Mouse (Mus musculus) intestine, embryonic 14.5 days (tissue): ENCODE results near the gene Sept4. TPM values are rescaled to one million over a fixed set of nuclear protein-coding genes. Genes with fewer than 3 reads are reported as not detected.

Experiments used
- ATAC-seq: fragments of 200-750 bp; cut with Nextera tagmentation; replicated peaks from 2 replicates; pipeline ENCODE4 v1.8.0; 2017; ENCODE audit warnings: low read depth, moderate number of reproducible peaks, moderate TSS enrichment, moderate library complexity; ENCODE audit not compliant: low FRiP score, low TSS enrichment
- DNase-seq: peaks from one replicate; pipeline ENCODE4 v3.0.0-alpha.2; 2018; ENCODE audit warnings: low spot score
- H3K27ac ChIP-seq: fragments of 300-500 bp; sonication (generic); 2 replicates; pipeline ENCODE4 v1.5.1; 2014; ENCODE audit warnings: low read depth, mild to moderate bottlenecking, control low read depth
- H3K27me3 ChIP-seq: fragments of 300-500 bp; sonication (generic); replicated peaks from 2 replicates; pipeline ENCODE4 v1.6.1; 2014; ENCODE audit warnings: low read length, control low read depth; ENCODE audit not compliant: control insufficient read depth, insufficient read depth
- H3K36me3 ChIP-seq: fragments of 300-500 bp; sonication (generic); 2 replicates; pipeline ENCODE4 v1.6.1; 2014; ENCODE audit warnings: low read length, control low read depth; ENCODE audit not compliant: control insufficient read depth, insufficient read depth
- H3K4me1 ChIP-seq: fragments of 300-500 bp; sonication (generic); replicated peaks from 2 replicates; pipeline ENCODE4 v1.6.1; 2014; ENCODE audit warnings: low read length, control low read depth, mixed read lengths; ENCODE audit not compliant: control insufficient read depth, insufficient read depth
- H3K4me2 ChIP-seq: fragments of 300-500 bp; sonication (generic); 2 replicates; pipeline ENCODE4 v1.6.1; 2014; ENCODE audit warnings: low read length
- H3K4me3 ChIP-seq: fragments of 300-500 bp; sonication (generic); 2 replicates; pipeline ENCODE4 v1.5.1; 2014; ENCODE audit warnings: low read depth, low read length, control low read depth, mixed read lengths
- H3K9ac ChIP-seq: fragments of 300-500 bp; sonication (generic); 2 replicates; pipeline ENCODE4 v1.6.1; 2014; ENCODE audit warnings: mild to moderate bottlenecking, low read length
- H3K9me3 ChIP-seq: fragments of 300-500 bp; sonication (generic); 2 replicates; pipeline ENCODE4 v1.6.1; 2016; ENCODE audit warnings: low read length, control low read depth; ENCODE audit not compliant: control insufficient read depth
- WGBS: fragments of 180-500 bp; shearing (Covaris S2); extraction: QIAGEN DNeasy Blood & Tissue Kit; methylation state at CpG from one replicate; pipeline ENCODE4 v1.1.7; 2014; 5-methylcytosine and 5-hydroxymethylcytosine counted together
- polyA plus RNA-seq: library from polyadenylated mRNA; unstranded; fragments of >200 nt; fragmentation: Nextera tagmentation; extraction: Ambion mirVana; gene quantifications from 2 replicates; pipeline ENCODE4 v1.2.1, GENCODE M21; 2014

The Sept4 gene
- polyA plus RNA-seq, 1 experiment from 2014 or later, result 19.5 TPM

DNA sequence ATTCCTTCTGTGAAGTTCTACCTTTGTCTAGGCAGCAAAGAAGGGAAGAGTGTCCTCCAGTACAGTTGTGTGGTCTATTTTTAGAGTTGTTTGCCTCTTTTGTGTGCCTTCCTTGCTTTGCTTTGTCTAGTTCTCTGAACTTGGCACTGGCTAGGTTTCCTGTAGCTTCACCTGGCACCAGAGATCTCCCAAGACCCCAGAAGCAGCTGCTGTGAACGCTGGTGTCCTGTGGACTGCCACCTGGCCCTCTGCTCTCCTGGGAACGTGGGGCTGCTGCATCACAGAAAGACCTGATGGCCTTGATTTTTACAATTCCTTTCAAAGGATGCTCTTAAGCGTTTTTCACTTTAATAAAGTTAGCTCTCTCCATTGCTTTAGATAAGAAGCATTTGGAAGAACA lies 25.8 kb upstream of the Sept4 start:
- 64% methylated on average over 3 of the region's 3 CpGs for WGBS

DNA sequence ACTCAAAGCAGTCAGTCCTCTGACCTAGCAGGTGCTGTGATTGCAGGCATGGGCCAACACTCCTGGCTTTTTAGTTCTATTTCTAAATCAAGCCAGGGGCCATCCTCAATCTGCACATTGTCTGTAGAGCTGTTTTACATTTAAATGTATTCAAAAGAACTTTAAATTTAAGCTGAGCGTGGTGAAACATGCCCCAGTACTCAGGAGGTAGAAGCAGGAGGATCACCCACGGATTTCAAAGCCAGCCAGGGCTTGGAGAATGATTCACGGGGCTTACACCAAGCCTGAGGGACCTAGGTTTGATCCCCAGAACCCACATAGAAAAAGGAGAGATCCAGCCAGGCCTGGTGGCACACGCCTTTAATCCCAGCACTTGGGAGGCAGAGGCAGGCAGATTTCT lies 15.4 kb upstream of the Sept4 start:
- DNase-seq (no peak), ATAC-seq (no peak)
- Histone ChIP-seq H3K4me2 (no peak overlapping the region), H3K4me1 (peaks cover 18% of the 10 kb centered on the region), H3K27me3 (no peaks in the 10 kb centered on the region), H3K36me3 (no peaks in the 10 kb centered on the region), H3K9ac (no peak overlapping the region), H3K9me3 (no peaks in the 10 kb centered on the region), H3K4me3 (no peak overlapping the region), H3K27ac (no peak overlapping the region)
- 77% methylated on average over 4 of the region's 4 CpGs for WGBS

More for the DNA sequence above, 25.8 kb upstream of the Sept4 start:
- Histone ChIP-seq H3K4me1 (no peaks in the 10 kb centered on the region; the same call in 1 of the 2 replicates), H3K4me2 (no peak overlapping the region), H3K9ac (no peak overlapping the region), H3K4me3 (no peak overlapping the region), H3K36me3 (no peaks in the 10 kb centered on the region), H3K27ac (no peak overlapping the region), H3K27me3 (no peaks in the 10 kb centered on the region), H3K9me3 (no peaks in the 10 kb centered on the region)
- DNase-seq (no peak), ATAC-seq (no peak)

DNA sequence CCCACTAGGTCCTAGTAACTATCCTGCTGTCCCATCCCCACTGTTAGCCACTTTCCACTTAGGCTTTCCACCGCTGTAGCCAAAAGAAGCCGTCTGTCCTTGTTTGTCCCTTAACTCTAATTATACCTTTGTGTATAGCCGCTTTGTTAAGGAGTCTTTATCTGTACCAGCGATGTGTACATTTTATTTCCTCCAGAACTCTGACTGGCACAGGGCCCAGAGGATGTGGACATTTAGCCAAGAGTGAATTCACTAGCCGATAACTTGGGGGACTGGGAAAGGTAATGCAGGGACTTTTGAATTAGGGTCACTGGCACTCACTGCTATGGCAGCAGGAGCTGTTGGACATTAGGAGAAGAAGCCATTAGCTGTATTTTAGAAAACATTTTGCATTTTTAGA lies 14.3 kb upstream of the Sept4 start:
- DNase-seq (no peak), ATAC-seq (no peak)
- Histone ChIP-seq H3K4me1 (peaks cover 18% of the 10 kb centered on the region), H3K27me3 (no peaks in the 10 kb centered on the region), H3K9me3 (no peaks in the 10 kb centered on the region), H3K4me3 (no peak overlapping the region), H3K27ac (peak overlapping the region; percentile 29; the same call in 1 of the 2 replicates), H3K36me3 (no peaks in the 10 kb centered on the region), H3K9ac (no peak overlapping the region), H3K4me2 (no peak overlapping the region)
- WGBS, result 37% methylated on average over 5 of the region's 5 CpGs

DNA sequence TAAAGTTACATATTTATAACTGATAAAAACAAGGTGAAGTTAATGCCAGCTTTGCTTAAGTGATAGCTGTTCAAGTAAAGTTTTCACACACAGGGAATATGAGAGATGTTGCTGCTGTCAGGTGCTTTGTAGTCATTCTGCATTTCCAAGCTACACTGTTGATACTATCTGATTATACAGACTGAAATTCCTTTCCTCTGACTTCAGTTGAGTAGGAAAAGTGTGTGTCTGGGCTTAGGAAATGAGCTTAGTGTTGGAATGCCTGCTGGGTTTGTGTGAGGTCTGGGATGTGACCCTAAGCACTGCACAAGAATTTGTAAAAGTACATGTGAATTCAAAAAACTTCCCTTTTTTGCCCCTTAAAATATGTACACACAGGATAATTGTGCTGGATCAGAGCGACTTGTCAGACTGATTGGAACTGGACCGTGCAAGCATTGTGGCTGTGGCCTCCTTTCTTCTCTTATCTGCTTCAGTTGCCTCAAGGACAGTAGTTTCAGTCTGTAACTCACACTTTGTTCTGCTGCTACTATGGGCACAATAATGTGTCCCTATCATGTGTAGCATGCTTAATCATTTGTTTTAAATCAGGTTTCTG lies 13.5 kb upstream of the Sept4 start:
- no peak for ATAC-seq
- Histone ChIP-seq H3K27me3 (no peaks in the 10 kb centered on the region), H3K4me3 (no peak overlapping the region), H3K4me2 (no peak overlapping the region), H3K9ac (no peak overlapping the region), H3K27ac (peak overlapping the region; percentile 65; the same call in 1 of the 2 replicates), H3K36me3 (no peaks in the 10 kb centered on the region), H3K9me3 (no peaks in the 10 kb centered on the region), H3K4me1 (peaks cover 18% of the 10 kb centered on the region)
- WGBS, result 11% methylated on average over 2 of the region's 2 CpGs
- no peak for DNase-seq

DNA sequence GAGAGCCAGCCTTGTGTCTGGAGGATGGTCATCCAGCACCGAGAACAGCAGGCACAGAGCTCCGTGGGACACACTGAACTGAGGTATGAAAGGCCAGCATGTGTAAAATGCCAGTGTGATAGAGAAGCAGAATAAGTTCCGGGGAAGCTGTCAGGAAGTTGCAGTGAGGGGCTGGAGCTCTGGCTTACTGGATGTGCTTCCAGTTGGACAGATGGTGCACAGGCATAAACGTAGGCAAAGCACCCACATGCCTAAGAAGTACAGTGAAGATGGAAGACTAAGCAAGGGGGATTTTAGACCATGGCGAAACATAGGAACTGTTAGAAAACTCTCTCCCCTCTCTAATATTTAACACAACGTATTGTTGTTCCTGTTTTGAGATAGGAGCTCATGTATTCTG lies 7.5 kb upstream of the Sept4 start:
- H3K4me1 ChIP-seq, result no peaks in the 10 kb centered on the region
- ATAC-seq (no peak), DNase-seq (no peak)
- no peak overlapping the region for H3K27ac ChIP-seq
- no peaks in the 10 kb centered on the region for H3K36me3 ChIP-seq
- 64% methylated on average over 6 of the region's 6 CpGs for WGBS
- no peak overlapping the region for H3K4me3 ChIP-seq
- no peak overlapping the region for H3K4me2 ChIP-seq
- no peaks in the 10 kb centered on the region for H3K9me3 ChIP-seq
- no peak overlapping the region for H3K9ac ChIP-seq
- no peaks in the 10 kb centered on the region for H3K27me3 ChIP-seq

DNA sequence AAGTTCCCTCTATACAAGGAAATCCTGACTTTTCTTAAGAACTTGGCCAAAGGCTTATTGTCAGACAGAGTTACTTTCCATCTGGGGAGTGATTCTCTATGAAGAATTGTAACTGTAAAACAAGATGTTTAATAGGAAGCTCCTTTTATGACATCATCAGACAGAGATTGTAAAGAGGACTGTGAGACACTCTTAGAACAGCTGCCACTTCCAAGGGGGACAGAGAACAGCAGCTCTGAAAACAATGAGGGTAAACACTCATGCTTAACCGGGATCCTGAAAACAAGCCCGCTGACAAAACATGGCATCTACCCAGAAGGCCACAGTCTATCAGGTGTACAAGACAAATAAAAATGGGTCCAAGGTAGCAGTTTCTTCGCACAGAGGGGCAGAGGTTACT lies 2.2 kb upstream of the Sept4 start, which contains the start of gene Gm11492:
TSS of gene Gm11492 (plus strand) at position 153 of the 400 bp plus-strand sequence.
- no peak within 1 kb of the TSS for H3K27ac ChIP-seq
- no peak within 1 kb of the TSS for H3K4me3 ChIP-seq
- no peak for DNase-seq
- 72% methylated on average over 3 of the region's 3 CpGs for WGBS
- no peaks in the 10 kb centered on the region for H3K36me3 ChIP-seq
- no peaks in the 10 kb centered on the region for H3K4me1 ChIP-seq
- H3K27me3 ChIP-seq, result no peaks in the 10 kb centered on the region
- no peak within 1 kb of the TSS for H3K4me2 ChIP-seq
- H3K9me3 ChIP-seq, result no peaks in the 10 kb centered on the region
- no peak for ATAC-seq
- no peak within 1 kb of the TSS for H3K9ac ChIP-seq

DNA sequence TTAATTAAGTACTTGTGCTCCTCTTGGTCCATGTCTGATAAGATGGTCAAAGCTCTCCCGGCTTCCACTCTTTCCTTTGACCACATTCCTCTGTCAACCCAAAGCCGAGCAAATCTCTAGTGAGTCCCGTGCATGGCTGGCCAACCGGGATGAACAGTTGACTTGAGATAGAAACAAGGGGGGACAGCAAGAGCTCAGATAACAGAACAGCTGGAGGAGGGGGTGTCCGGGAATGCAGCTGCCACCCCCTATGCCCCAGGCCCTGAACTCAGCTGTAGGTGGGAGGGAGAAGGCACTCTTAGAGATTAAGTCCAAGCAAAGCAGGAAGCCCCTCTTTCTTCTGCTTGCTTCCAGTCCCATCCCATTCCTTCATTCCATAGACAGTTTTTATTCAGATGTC lies 2.0 kb downstream of the Sept4 start:
- no peak overlapping the region for H3K9ac ChIP-seq
- ATAC-seq (no peak), DNase-seq (no peak)
- H3K9me3 ChIP-seq, result no peaks in the 10 kb centered on the region
- no peaks in the 10 kb centered on the region for H3K4me1 ChIP-seq
- H3K27ac ChIP-seq, result no peak overlapping the region
- 72% methylated on average over 5 of the region's 5 CpGs for WGBS
- no peak overlapping the region for H3K4me2 ChIP-seq
- H3K4me3 ChIP-seq, result no peak overlapping the region
- no peaks in the 10 kb centered on the region for H3K36me3 ChIP-seq
- H3K27me3 ChIP-seq, result no peaks in the 10 kb centered on the region

DNA sequence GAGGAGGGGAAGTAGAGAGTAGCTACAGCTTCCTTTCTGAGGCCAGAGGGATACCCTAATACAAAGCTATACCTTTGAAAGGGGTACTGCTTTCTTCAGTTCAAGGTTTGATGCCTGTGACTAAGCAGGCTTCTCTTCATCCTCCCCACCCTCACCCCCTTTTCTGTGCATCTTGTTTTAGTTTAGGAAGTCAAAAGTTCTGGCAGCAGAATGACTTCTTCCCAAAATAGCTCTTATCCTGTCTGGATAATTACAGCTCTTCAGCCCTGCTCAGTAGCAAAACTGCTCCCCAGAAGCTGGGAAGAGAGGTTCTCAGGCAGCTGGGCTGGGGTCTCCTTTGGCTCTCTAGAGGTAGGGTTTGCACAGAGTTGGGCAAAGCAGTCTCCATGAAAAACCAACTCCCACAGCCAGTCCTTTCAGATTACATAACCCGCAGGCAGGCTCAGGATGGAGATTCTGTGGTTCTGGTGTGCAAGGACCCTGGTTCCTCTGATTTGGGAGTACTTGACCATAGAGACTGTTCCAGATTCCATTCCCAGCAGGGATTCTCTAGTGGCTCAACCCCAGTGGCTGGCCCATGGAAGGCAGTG lies 2.8 kb downstream of the Sept4 start:
- H3K36me3 ChIP-seq, result no peaks in the 10 kb centered on the region
- no peaks in the 10 kb centered on the region for H3K4me1 ChIP-seq
- 88% methylated on average over 1 of the region's 1 CpGs for WGBS
- H3K4me2 ChIP-seq, result no peak overlapping the region
- H3K4me3 ChIP-seq, result no peak overlapping the region
- DNase-seq, result no peak
- no peak for ATAC-seq
- H3K27ac ChIP-seq, result no peak overlapping the region
- no peaks in the 10 kb centered on the region for H3K9me3 ChIP-seq
- no peak overlapping the region for H3K9ac ChIP-seq
- H3K27me3 ChIP-seq, result no peaks in the 10 kb centered on the region

DNA sequence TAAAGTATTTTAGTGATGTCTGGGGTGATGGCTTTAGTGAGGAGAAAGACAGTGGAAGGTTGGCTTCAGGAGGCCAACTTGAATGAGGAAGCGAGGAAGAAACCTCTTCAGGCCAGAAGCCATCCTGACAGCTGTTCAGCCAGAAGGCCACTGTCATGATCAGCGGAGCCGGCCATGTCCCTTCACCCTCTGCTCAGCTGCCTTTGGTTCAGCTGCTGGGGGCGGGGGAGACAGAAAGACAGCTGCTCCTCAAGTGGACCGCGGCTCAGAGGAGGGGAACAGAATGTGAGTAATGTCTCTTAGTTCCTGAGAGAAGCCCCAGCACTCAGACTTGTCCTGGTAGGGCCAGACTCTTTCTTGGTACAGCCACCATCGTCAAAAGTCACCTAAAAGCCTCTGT lies 5.0 kb downstream of the Sept4 start:
- no peak for ATAC-seq
- H3K4me2 ChIP-seq, result no peak overlapping the region
- no peaks in the 10 kb centered on the region for H3K27me3 ChIP-seq
- peaks cover 6% of the 10 kb centered on the region for H3K4me1 ChIP-seq
- DNase-seq, result no peak
- no peaks in the 10 kb centered on the region for H3K9me3 ChIP-seq
- H3K4me3 ChIP-seq, result no peak overlapping the region
- H3K9ac ChIP-seq, result no peak overlapping the region
- H3K27ac ChIP-seq, result no peak overlapping the region
- no peaks in the 10 kb centered on the region for H3K36me3 ChIP-seq
- WGBS, result 67% methylated on average over 7 of the region's 7 CpGs
